Mouse (Mus musculus) adrenal gland, adult 18-20 months (tissue): ENCODE measurements at regions not wholly inside any gene's neighbourhood (a gene's known extent, or its start where the extent isn't known, plus 50 kb on each side); places are given as distances from the start of the nearest gene placed in this dataset.

Experiments
- DNase-seq, 2 experiments: peaks; one replicate each; pipeline ENCODE4 v3.0.0; 2021 to 2022; ENCODE audit warnings: low spot score in 2 of 2

- DNase-seq = peak; percentile 70 to 74
These were observed 100.7 kb upstream of the Podxl start for GRCm38 (mm10) chr6:31664495-31664894.

GRCm38 (mm10) chr6:31660778-31661177, 97.0 kb upstream of the Podxl start:
- DNase-seq = peak; percentile 53 to 69

GRCm38 (mm10) chr6:31659901-31660300, 96.1 kb upstream of the Podxl start:
- no peak for DNase-seq

- DNase-seq = no peak
These were observed 94.8 kb upstream of the Podxl start for GRCm38 (mm10) chr6:31658447-31659199.

GRCm38 (mm10) chr6:31650791-31651476, 87.2 kb upstream of the Podxl start:
- no peak for DNase-seq

- no peak for DNase-seq
These were observed 81.5 kb upstream of the Podxl start for GRCm38 (mm10) chr6:31645261-31645660.

- DNase-seq = no peak
These were observed 80.7 kb upstream of the Podxl start for GRCm38 (mm10) chr6:31644504-31644903.

- DNase-seq = peak; percentile 26 to 43
These were observed 78.7 kb upstream of the Podxl start for GRCm38 (mm10) chr6:31642451-31642942.

- DNase-seq = no peak
These were observed 77.0 kb upstream of the Podxl start for GRCm38 (mm10) chr6:31640745-31641144.

GRCm38 (mm10) chr6:31639460-31639859, 75.7 kb upstream of the Podxl start:
- peak; percentile 63 to 73 for DNase-seq

GRCm38 (mm10) chr6:31638434-31639220, 74.8 kb upstream of the Podxl start:
- DNase-seq = no peak

- no peak for DNase-seq
These were observed 73.7 kb upstream of the Podxl start for GRCm38 (mm10) chr6:31637371-31638052.

- DNase-seq = no peak
These were observed 73.2 kb upstream of the Podxl start for GRCm38 (mm10) chr6:31636954-31637353.

- DNase-seq = no peak
These were observed 68.7 kb upstream of the Podxl start for GRCm38 (mm10) chr6:31632485-31632884.

- no peak for DNase-seq
These were observed 66.2 kb upstream of the Podxl start for GRCm38 (mm10) chr6:31630009-31630408.

GRCm38 (mm10) chr6:31627912-31628311, 64.1 kb upstream of the Podxl start:
- DNase-seq = no peak

- DNase-seq = no peak
These were observed 61.3 kb upstream of the Podxl start for GRCm38 (mm10) chr6:31625055-31625454.

- DNase-seq = no peak
These were observed 60.6 kb upstream of the Podxl start for GRCm38 (mm10) chr6:31624374-31624773.

- DNase-seq = no peak
These were observed 57.2 kb upstream of the Podxl start for GRCm38 (mm10) chr6:31621023-31621422.

GRCm38 (mm10) chr6:31618852-31619251, 55.1 kb upstream of the Podxl start:
- DNase-seq = no peak

- no peak for DNase-seq
These were observed 53.6 kb upstream of the Podxl start for GRCm38 (mm10) chr6:31617341-31617740.
